Mouse (Mus musculus) embryonic fibroblast, embryonic 13.5 days (primary cell): ENCODE measurements around the gene Nsa2.

Experiments used
- CTCF ChIP-seq: IDR thresholded peaks from 2 replicates; pipeline ENCODE4 v1.5.1; 2011; ENCODE audit warnings: mild to moderate bottlenecking, control low read depth, low read length, moderate library complexity, borderline replicate concordance; ENCODE audit not compliant: insufficient read depth
- POLR2A ChIP-seq: IDR thresholded peaks from 2 replicates; pipeline ENCODE4 v1.6.1; 2011; ENCODE audit warnings: low read depth, mild to moderate bottlenecking, control low read depth, low read length, moderate library complexity

DNA sequence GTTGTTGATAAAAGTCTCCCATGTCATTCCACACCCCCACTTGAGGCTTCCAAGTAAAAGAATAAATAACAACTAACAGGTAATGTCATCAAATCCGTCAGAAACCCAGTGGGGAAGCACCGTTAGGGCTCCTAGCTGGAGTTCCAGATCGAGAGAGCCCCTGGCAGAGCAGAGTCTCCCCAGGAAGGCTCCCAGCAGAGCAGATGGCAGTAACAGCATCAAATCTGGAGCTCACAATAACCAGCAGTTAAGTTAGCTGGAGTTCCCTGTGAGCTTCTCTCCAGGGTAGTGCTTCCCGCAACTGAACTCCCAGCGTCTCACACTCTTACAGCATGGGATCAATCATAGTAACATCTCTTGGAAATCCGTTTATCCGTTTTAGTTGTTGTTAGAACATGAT lies 32.7 kb downstream of the Nsa2 start:
- TF ChIP-seq CTCF (no peak), POLR2A (no peak)
